Mouse (Mus musculus): ENCODE measurements around the gene Idh3b. TPM values are rescaled to one million over a fixed set of nuclear protein-coding genes. Genes with fewer than 3 reads are reported as not detected.

The Idh3b gene
- 100 to 1,000 TPM; 228 to 246 TPM for total RNA-seq (2021)
- long read RNA-seq, transcript Idh3b-201 (12 exons, 1,616 nt), result major isoform, 172 of 373 reads
- long read RNA-seq, partial matches to known transcripts, result 160 of 373 reads
- long read RNA-seq, other reads (novel, unspliced or antisense), result 41 of 373 reads

GRCm38 (mm10) chr2:130283854-130284654, at the start of gene Idh3b:
TSS of gene Idh3b (minus strand) at chr2:130284547.
- DNase-seq (ENCODE audit: low spot score in 2 of 2), result peak; percentile 86 to 88

GRCm38 (mm10) chr2:130329502-130329901, 45.2 kb upstream of the Idh3b start:
- DNase-seq (ENCODE audit: low spot score in 2 of 2), result no peak

GRCm38 (mm10) chr2:130327057-130327456, 42.7 kb upstream of the Idh3b start:
- no peak for DNase-seq (ENCODE audit: low spot score in 2 of 2)

GRCm38 (mm10) chr2:130303014-130303413, 18.7 kb upstream of the Idh3b start:
- DNase-seq (ENCODE audit: low spot score in 2 of 2), result no peak

GRCm38 (mm10) chr2:130297580-130297979, 13.2 kb upstream of the Idh3b start:
- no peak for DNase-seq (ENCODE audit: low spot score in 2 of 2)

- no peak for DNase-seq (ENCODE audit: low spot score in 2 of 2)
Observed at GRCm38 (mm10) chr2:130296134-130296745, 11.9 kb upstream of the Idh3b start.

GRCm38 (mm10) chr2:130295331-130296133, 11.2 kb upstream of the Idh3b start:
- DNase-seq (ENCODE audit: low spot score in 2 of 2), result peak; percentile 68 to 77

- peak; percentile 54 to 69 for DNase-seq (ENCODE audit: low spot score in 2 of 2)
Observed at GRCm38 (mm10) chr2:130294936-130295277, 10.6 kb upstream of the Idh3b start, which contains the start of gene Ebf4. TSS of gene Ebf4 (plus strand) at chr2:130295169.

- DNase-seq (ENCODE audit: low spot score in 2 of 2), result no peak
Observed at GRCm38 (mm10) chr2:130294218-130294935, 10.0 kb upstream of the Idh3b start.

- DNase-seq (ENCODE audit: low spot score in 2 of 2), result peak in 1 of 2 experiments; percentile 28
Observed at GRCm38 (mm10) chr2:130293486-130293885, 9.1 kb upstream of the Idh3b start.

- DNase-seq (ENCODE audit: low spot score in 2 of 2), result no peak
Observed at GRCm38 (mm10) chr2:130293009-130293408, 8.7 kb upstream of the Idh3b start.

GRCm38 (mm10) chr2:130291434-130291833, 7.1 kb upstream of the Idh3b start:
- DNase-seq (ENCODE audit: low spot score in 2 of 2), result peak; percentile 78 to 82

- DNase-seq (ENCODE audit: low spot score in 2 of 2), result no peak
Observed at GRCm38 (mm10) chr2:130289086-130289485, 4.7 kb upstream of the Idh3b start.

- peak; percentile 53 to 72 for DNase-seq (ENCODE audit: low spot score in 2 of 2)
Observed at GRCm38 (mm10) chr2:130280818-130281217, 3.5 kb downstream of the Idh3b start.

GRCm38 (mm10) chr2:130280224-130280623, 4.1 kb downstream of the Idh3b start:
- DNase-seq (ENCODE audit: low spot score in 2 of 2), result no peak

GRCm38 (mm10) chr2:130279600-130280091, 4.7 kb downstream of the Idh3b start:
- DNase-seq (ENCODE audit: low spot score in 2 of 2), result no peak

- peak; percentile 73 to 76 for DNase-seq (ENCODE audit: low spot score in 2 of 2)
Observed at GRCm38 (mm10) chr2:130275649-130276048, 8.7 kb downstream of the Idh3b start.

- no peak for DNase-seq (ENCODE audit: low spot score in 2 of 2)
Observed at GRCm38 (mm10) chr2:130274862-130275261, 9.5 kb downstream of the Idh3b start.

- DNase-seq (ENCODE audit: low spot score in 2 of 2), result peak; percentile 100
Observed at GRCm38 (mm10) chr2:130274149-130274861, 10.0 kb downstream of the Idh3b start, which contains the start of gene Nop56. TSS of gene Nop56 (plus strand) at chr2:130274430.

GRCm38 (mm10) chr2:130273732-130274131, 10.6 kb downstream of the Idh3b start:
- peak in 1 of 2 experiments; percentile 54 for DNase-seq (ENCODE audit: low spot score in 2 of 2)

Measured in layer of hippocampus, postnatal 10 days (tissue).